Mouse (Mus musculus) liver, postnatal 0 days (tissue): ENCODE data around the gene Boc. TPM values are rescaled to one million over a fixed set of nuclear protein-coding genes. Genes with fewer than 3 reads are reported as not detected.

Source experiments
- ATAC-seq: fragments of 200-750 bp; cut with Nextera tagmentation; 2 replicates; pipeline ENCODE4 v1.8.0; 2017; ENCODE audit warnings: mild to moderate bottlenecking, moderate library complexity
- DNase-seq: peaks from one replicate; pipeline ENCODE4 v3.0.0-alpha.2; 2016
- H3K27ac ChIP-seq: fragments of 300-500 bp; sonication (generic); 2 replicates; pipeline ENCODE4 v1.5.1; 2014; ENCODE audit warnings: antibody characterized with exemption, moderate library complexity, mild to moderate bottlenecking, low read depth
- H3K27me3 ChIP-seq: fragments of 300-500 bp; sonication (generic); 2 replicates; pipeline ENCODE4 v1.6.1; 2014; ENCODE audit warnings: low read length, control low read depth, mixed read lengths; ENCODE audit not compliant: insufficient read depth
- H3K36me3 ChIP-seq: fragments of 300-500 bp; sonication (generic); replicated peaks from 2 replicates; pipeline ENCODE4 v1.6.1; 2014; ENCODE audit warnings: mild to moderate bottlenecking, control low read depth, low read length, moderate library complexity, mixed read lengths; ENCODE audit not compliant: insufficient read depth
- H3K4me1 ChIP-seq: fragments of 300-500 bp; sonication (generic); 2 replicates; pipeline ENCODE4 v1.6.1; 2014; ENCODE audit warnings: antibody characterized with exemption, mild to moderate bottlenecking, control low read depth; ENCODE audit not compliant: insufficient read depth
- H3K4me2 ChIP-seq: fragments of 300-500 bp; sonication (generic); 2 replicates; pipeline ENCODE4 v1.6.1; 2014; ENCODE audit warnings: low read depth, mild to moderate bottlenecking, low read length, moderate library complexity, mixed read lengths
- H3K4me3 ChIP-seq: fragments of 300-500 bp; sonication (generic); 2 replicates; pipeline ENCODE4 v1.5.1; 2014; ENCODE audit warnings: low read depth, low read length
- H3K9ac ChIP-seq: fragments of 300-500 bp; sonication (generic); replicated peaks from 2 replicates; pipeline ENCODE4 v1.6.1; 2014; ENCODE audit warnings: mild to moderate bottlenecking, moderate library complexity
- H3K9me3 ChIP-seq: fragments of 300-500 bp; sonication (generic); 2 replicates; pipeline ENCODE4 v1.6.1; 2016; ENCODE audit warnings: mild to moderate bottlenecking, control low read depth, low read length, mixed read lengths
- CTCF ChIP-seq: sonication (generic); IDR thresholded peaks from 2 replicates; pipeline ENCODE4 v1.5.1; 2016; ENCODE audit warnings: antibody characterized with exemption, low read depth
- EP300 ChIP-seq: IDR thresholded peaks from 2 replicates; pipeline ENCODE4 v1.6.1; 2016; ENCODE audit warnings: antibody characterized with exemption, low read depth, mild to moderate bottlenecking
- whole genome bisulfite sequencing: fragments of 180-500 bp; shearing (Covaris S2); extraction: QIAGEN DNeasy Blood & Tissue Kit; methylation state at CpG from one replicate; pipeline ENCODE4 v1.1.7; 2014; ENCODE audit not compliant: insufficient replicate concordance; 5-methylcytosine and 5-hydroxymethylcytosine counted together
- polyA plus RNA-seq: library from polyadenylated mRNA; unstranded; fragments of >200 nt; fragmentation: Nextera tagmentation; extraction: Ambion mirVana; gene quantifications from 2 replicates; pipeline ENCODE4 v1.2.1, GENCODE M21; 2015

Gene Boc
- polyA plus RNA-seq, 1 experiment from 2014 or later, result 0.14 TPM

GRCm38 (mm10) chr16:44564359-44564758 is 5.7 kb upstream of the Boc start:
- ATAC-seq, result no peak
- whole genome bisulfite sequencing, result 62% methylated on average over 8 of the region's 8 CpGs
- TF ChIP-seq CTCF (no peak), EP300 (no peak)

GRCm38 (mm10) chr16:44562061-44562460 is 3.4 kb upstream of the Boc start:
- H3K27me3 ChIP-seq, result peaks cover 38% of the 10 kb centered on the region
- no peak overlapping the region for H3K4me2 ChIP-seq
- H3K9ac ChIP-seq, result no peak overlapping the region
- no peaks in the 10 kb centered on the region for H3K36me3 ChIP-seq
- 52% methylated on average over 3 of the region's 3 CpGs for WGBS
- no peaks in the 10 kb centered on the region for H3K9me3 ChIP-seq
- H3K4me1 ChIP-seq, result no peaks in the 10 kb centered on the region
- no peak overlapping the region for H3K4me3 ChIP-seq
- DNase-seq, result no peak
- TF ChIP-seq CTCF (no peak), EP300 (no peak)
- no peak overlapping the region for H3K27ac ChIP-seq
- no peak for ATAC-seq

More at GRCm38 (mm10) chr16:44564359-44564758, 5.7 kb upstream of the Boc start:
- Histone ChIP-seq H3K27ac (no peak overlapping the region), H3K36me3 (no peaks in the 10 kb centered on the region), H3K4me1 (no peaks in the 10 kb centered on the region), H3K9ac (no peak overlapping the region), H3K4me3 (no peak overlapping the region), H3K9me3 (no peaks in the 10 kb centered on the region), H3K4me2 (no peak overlapping the region), H3K27me3 (peaks cover 16% of the 10 kb centered on the region)
- DNase-seq, result no peak

- 36% methylated on average over 1 of the region's 1 CpGs for WGBS
- Histone ChIP-seq H3K4me3 (no peak overlapping the region), H3K36me3 (no peaks in the 10 kb centered on the region), H3K27me3 (peaks cover 43% of the 10 kb centered on the region), H3K27ac (no peak overlapping the region), H3K9me3 (no peaks in the 10 kb centered on the region), H3K4me1 (no peaks in the 10 kb centered on the region), H3K9ac (no peak overlapping the region), H3K4me2 (no peak overlapping the region)
- TF ChIP-seq EP300 (no peak), CTCF (no peak)
- no peak for ATAC-seq
- DNase-seq, result no peak
Measured at GRCm38 (mm10) chr16:44560214-44560613, 1.5 kb upstream of the Boc start.

GRCm38 (mm10) chr16:44559330-44559695 is 616 bp upstream of the Boc start:
- TF ChIP-seq CTCF, result no peak
- no peaks in the 10 kb centered on the region for H3K36me3 ChIP-seq
- H3K4me3 ChIP-seq, result peak overlapping the region; percentile 57; the same call in 1 of the 2 replicates
- WGBS, result 24% methylated on average over 5 of the region's 5 CpGs
- H3K27ac ChIP-seq, result no peak overlapping the region
- H3K27me3 ChIP-seq, result peaks cover 43% of the 10 kb centered on the region
- DNase-seq, result no peak
- H3K9ac ChIP-seq, result no peak overlapping the region
- no peaks in the 10 kb centered on the region for H3K4me1 ChIP-seq
- no peak for ATAC-seq
- H3K9me3 ChIP-seq, result no peaks in the 10 kb centered on the region
- 0 out of 2 replicates have a peak overlapping the region, but pooled peaks have one; percentile 91 for H3K4me2 ChIP-seq

GRCm38 (mm10) chr16:44557661-44558470 is 831 bp downstream of the Boc start:
- Histone ChIP-seq H3K9ac (0 out of 2 replicates have a peak overlapping the region, but pooled peaks have one; percentile 30), H3K4me3 (peak overlapping the region; percentile 57), H3K27ac (0 out of 2 replicates have a peak overlapping the region, but pooled peaks have one; percentile 19), H3K9me3 (no peaks in the 10 kb centered on the region), H3K27me3 (peaks cover 43% of the 10 kb centered on the region), H3K4me1 (no peaks in the 10 kb centered on the region), H3K4me2 (peak overlapping the region; percentile 91), H3K36me3 (no peaks in the 10 kb centered on the region)
- DNase-seq (peak; percentile 50), ATAC-seq (0 out of 2 replicates have a peak, but pooled peaks have one; percentile 33)
- under 1% methylated on average over 45 of the region's 47 CpGs for WGBS
- TF ChIP-seq EP300 (no peak), CTCF (no peak)

GRCm38 (mm10) chr16:44557084-44557483 is 1.6 kb downstream of the Boc start:
- no peak for DNase-seq
- H3K27ac ChIP-seq, result no peak overlapping the region
- WGBS, result 59% methylated on average over 7 of the region's 7 CpGs
- H3K4me3 ChIP-seq, result no peak overlapping the region
- H3K4me2 ChIP-seq, result no peak overlapping the region
- H3K4me1 ChIP-seq, result no peaks in the 10 kb centered on the region
- no peak for TF ChIP-seq CTCF
- no peak for TF ChIP-seq EP300
- peaks cover 43% of the 10 kb centered on the region for H3K27me3 ChIP-seq
- H3K9me3 ChIP-seq, result no peaks in the 10 kb centered on the region
- no peak overlapping the region for H3K9ac ChIP-seq
- no peak for ATAC-seq
- no peaks in the 10 kb centered on the region for H3K36me3 ChIP-seq
